Comparison of ENCODE assay signal across 16 mouse cellular contexts in the genomic region with DNA sequence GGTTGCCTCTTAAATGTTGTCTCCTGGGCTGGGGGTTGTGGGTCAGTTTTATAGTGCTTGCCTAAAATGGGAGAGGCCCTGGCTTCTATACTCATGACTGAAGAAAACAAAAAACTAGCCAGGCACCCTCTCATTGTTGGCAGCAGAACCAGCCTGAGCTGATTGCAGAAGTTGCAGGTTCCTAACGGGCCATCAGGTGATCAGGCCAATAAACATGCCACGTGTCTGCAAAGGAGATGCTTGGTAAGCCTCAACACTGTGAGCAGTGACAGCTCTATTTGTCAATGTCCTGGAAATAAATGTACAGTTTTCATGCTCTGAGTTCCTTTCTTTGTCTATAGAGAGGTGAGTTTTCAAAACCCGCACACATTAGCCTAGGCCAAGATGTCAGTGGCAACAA. TPM values are rescaled to one million over a fixed set of nuclear protein-coding genes. Genes with fewer than 3 reads are reported as not detected.
"Had no signal": no experiment of that assay in that cellular context is flagged by ENCODE, and none has a peak within 500 bp of the region (broad histone marks: within the 10 kb centered on the region; RNA-seq: fewer than 3 reads in every experiment).

No protein-coding gene starts in this region.

- H3K9ac ChIP-seq: neural tube, embryonic 12.5 days; neural tube, embryonic 13.5 days; neural tube, embryonic 15.5 days; stomach, embryonic 15.5 days had no signal

- H3K4me3 ChIP-seq: neural tube, embryonic 12.5 days; neural tube, embryonic 13.5 days; neural tube, embryonic 15.5 days; stomach, embryonic 15.5 days had no signal

- H3K36me3 ChIP-seq: neural tube, embryonic 12.5 days; neural tube, embryonic 13.5 days; neural tube, embryonic 15.5 days; stomach, embryonic 15.5 days had no signal

- H3K9me3 ChIP-seq: neural tube, embryonic 13.5 days; neural tube, embryonic 15.5 days; stomach, embryonic 15.5 days had no signal

- DNase-seq: retina, postnatal 1 day; right cerebral cortex, adult 18-20 months; right cerebral cortex, postnatal 14 days; right cerebral cortex, postnatal 25 days; right cerebral cortex, postnatal 4 days; spleen, adult 18-20 months; thymus, adult 18-20 months; thymus, postnatal 14 days; thymus, postnatal 25 days; thymus, postnatal 36 days; thymus, postnatal 4 days had no signal

- H3K27ac ChIP-seq: neural tube, embryonic 12.5 days; neural tube, embryonic 13.5 days; neural tube, embryonic 15.5 days; stomach, embryonic 15.5 days had no signal

- H3K27me3 ChIP-seq: neural tube, embryonic 13.5 days had no signal

- H3K4me1 ChIP-seq: neural tube, embryonic 12.5 days; neural tube, embryonic 13.5 days; neural tube, embryonic 15.5 days; stomach, embryonic 15.5 days had no signal

RNA-seq across cellular contexts. Expression of a gene that starts 23.1 kb away (rescaled TPM):
- polyA plus RNA-seq: stomach, embryonic 14.5 days had no signal
